Mouse (Mus musculus) effector memory CD4-positive, alpha-beta T cell, adult 5 months (primary cell): ENCODE measurements around the gene Gm13698. TPM values are rescaled to one million over a fixed set of nuclear protein-coding genes. Genes with fewer than 3 reads are reported as not detected.

ENCODE experiments used
- polyA plus RNA-seq: library from polyadenylated mRNA; unstranded; fragments of 100-300 nt; shearing (Covaris generic); gene quantifications from one replicate; pipeline ENCODE4 v1.2.1, GENCODE M21; 2017

Gm13698 gene
- polyA plus RNA-seq, result not detected

GRCm38 (mm10) chr2:83955393-83955792 lies at the start of gene Gm13698:
Gene Gm13698 (plus strand): TSS chr2:83955693.

GRCm38 (mm10) chr2:83940931-83941361 lies 14.5 kb upstream of the Gm13698 start, which contains the start of gene Zswim2:
Gene Zswim2 (minus strand): TSS chr2:83941228.

GRCm38 (mm10) chr2:83961203-83961602 lies 5.7 kb downstream of the Gm13698 start, which contains the start of gene Gm13693:
Gene Gm13693 (plus strand): TSS chr2:83961503.

GRCm38 (mm10) chr2:83967013-83967412 lies 11.5 kb downstream of the Gm13698 start, which contains the start of gene Gm13695:
Gene Gm13695 (plus strand): TSS chr2:83967313.

GRCm38 (mm10) chr2:83972823-83973222 lies 17.3 kb downstream of the Gm13698 start, which contains the start of gene Gm13696:
Gene Gm13696 (plus strand): TSS chr2:83973123.

GRCm38 (mm10) chr2:83978633-83979032 lies 23.1 kb downstream of the Gm13698 start, which contains the start of gene Gm13694:
Gene Gm13694 (plus strand): TSS chr2:83978933.

GRCm38 (mm10) chr2:83984443-83984842 lies 28.9 kb downstream of the Gm13698 start, which contains the start of gene Gm13697:
Gene Gm13697 (plus strand): TSS chr2:83984743.

GRCm38 (mm10) chr2:83990253-83990652 lies 34.8 kb downstream of the Gm13698 start, which contains the start of gene Gm13691:
Gene Gm13691 (plus strand): TSS chr2:83990553.

Other genes starting within 250 kb of the Gm13698 start
- gene Itgav, start 231.3 kb upstream of the Gm13698 start, polyA plus RNA-seq, result 107 TPM
- 0.67 TPM for gene Fam171b, start 143.1 kb upstream of the Gm13698 start, polyA plus RNA-seq
- not detected for gene Zswim2, start 14.5 kb upstream of the Gm13698 start, polyA plus RNA-seq
- gene Gm13693, start 5.8 kb downstream of the Gm13698 start, polyA plus RNA-seq, result not detected
- gene Gm13695, start 11.6 kb downstream of the Gm13698 start, polyA plus RNA-seq, result not detected
- not detected for gene Gm13696, start 17.4 kb downstream of the Gm13698 start, polyA plus RNA-seq
- gene Gm13694, start 23.2 kb downstream of the Gm13698 start, polyA plus RNA-seq, result not detected
- not detected for gene Gm13697, start 29.1 kb downstream of the Gm13698 start, polyA plus RNA-seq
- gene Gm13691, start 34.9 kb downstream of the Gm13698 start, polyA plus RNA-seq, result not detected